Mouse (Mus musculus) forebrain, embryonic 15.5 days (tissue): ENCODE data around the gene Serpina10. TPM values are rescaled to one million over a fixed set of nuclear protein-coding genes. Genes with fewer than 3 reads are reported as not detected.
"Not testable (repeated sequence)": the region's sequence is repeated elsewhere in the genome, so short reads cannot be mapped to it uniquely, and the experiment has no call there.

Source experiments
- ATAC-seq: fragments of 200-750 bp; cut with Nextera tagmentation; replicated peaks from 2 replicates; pipeline ENCODE4 v1.8.0; 2017; ENCODE audit warnings: mild to moderate bottlenecking, moderate TSS enrichment, moderate library complexity
- H3K27ac ChIP-seq: fragments of 300-500 bp; sonication (generic); replicated peaks from 2 replicates; pipeline ENCODE4 v1.5.1; 2015; ENCODE audit warnings: mild to moderate bottlenecking, inconsistent platforms
- H3K27me3 ChIP-seq: fragments of 300-500 bp; sonication (generic); 2 replicates; pipeline ENCODE4 v1.6.1; 2015; ENCODE audit warnings: inconsistent platforms
- H3K36me3 ChIP-seq: fragments of 300-500 bp; sonication (generic); 2 replicates; pipeline ENCODE4 v1.6.1; 2015; ENCODE audit warnings: mild to moderate bottlenecking, inconsistent platforms
- H3K4me1 ChIP-seq: fragments of 300-500 bp; sonication (generic); 2 replicates; pipeline ENCODE4 v1.6.1; 2015; ENCODE audit warnings: inconsistent platforms
- H3K4me2 ChIP-seq: fragments of 300-500 bp; sonication (generic); replicated peaks from 2 replicates; pipeline ENCODE4 v1.6.1; 2015; ENCODE audit warnings: mild to moderate bottlenecking, inconsistent platforms
- H3K4me3 ChIP-seq: fragments of 300-500 bp; sonication (generic); 2 replicates; pipeline ENCODE4 v1.5.1; 2015; ENCODE audit warnings: mild to moderate bottlenecking, inconsistent platforms
- H3K9ac ChIP-seq: fragments of 300-500 bp; sonication (generic); replicated peaks from 2 replicates; pipeline ENCODE4 v1.6.1; 2015; ENCODE audit warnings: mild to moderate bottlenecking, inconsistent platforms
- H3K9me3 ChIP-seq: fragments of 300-500 bp; sonication (generic); 2 replicates; pipeline ENCODE4 v1.6.1; 2016; ENCODE audit warnings: inconsistent platforms
- WGBS: fragments of 180-500 bp; shearing (Covaris S2); methylation state at CpG from one replicate; pipeline ENCODE4 v1.1.7; 2015; ENCODE audit warnings: mixed read lengths; 5-methylcytosine and 5-hydroxymethylcytosine counted together
- polyA plus RNA-seq: library from polyadenylated mRNA; unstranded; fragments of >200 nt; fragmentation: Nextera tagmentation; extraction: Ambion mirVana; gene quantifications from 2 replicates; pipeline ENCODE4 v1.2.1, GENCODE M21; 2015

Serpina10 gene
- polyA plus RNA-seq, 1 experiment from 2014 or later, result 0.05 TPM

GRCm38 (mm10) chr12:103600364-103600763 is 30.9 kb downstream of the Serpina10 start:
- Histone ChIP-seq H3K4me3 (no peak overlapping the region), H3K9me3 (no peaks in the 10 kb centered on the region), H3K4me2 (no peak overlapping the region), H3K36me3 (no peaks in the 10 kb centered on the region), H3K27ac (no peak overlapping the region), H3K27me3 (no peaks in the 10 kb centered on the region), H3K9ac (no peak overlapping the region), H3K4me1 (no peaks in the 10 kb centered on the region)
- 18% methylated on average over 3 of the region's 3 CpGs for WGBS
- no peak for ATAC-seq

- Histone ChIP-seq H3K4me2 (no peak overlapping the region), H3K9me3 (no peaks in the 10 kb centered on the region), H3K27ac (no peak overlapping the region), H3K4me1 (no peaks in the 10 kb centered on the region), H3K4me3 (no peak overlapping the region), H3K27me3 (no peaks in the 10 kb centered on the region), H3K36me3 (no peaks in the 10 kb centered on the region), H3K9ac (no peak overlapping the region)
- 80% methylated on average over 2 of the region's 2 CpGs for WGBS
- no peak for ATAC-seq
Observed at GRCm38 (mm10) chr12:103598411-103598810, 32.8 kb downstream of the Serpina10 start.

- Histone ChIP-seq H3K4me2 (no peak overlapping the region), H3K27me3 (no peaks in the 10 kb centered on the region), H3K9me3 (no peaks in the 10 kb centered on the region), H3K9ac (no peak overlapping the region), H3K4me3 (no peak overlapping the region), H3K27ac (no peak overlapping the region), H3K36me3 (no peaks in the 10 kb centered on the region), H3K4me1 (no peaks in the 10 kb centered on the region)
- WGBS, result 87% methylated on average over 8 of the region's 8 CpGs
- no peak for ATAC-seq
Observed at GRCm38 (mm10) chr12:103583771-103584170, 47.5 kb downstream of the Serpina10 start.

- H3K27me3 ChIP-seq, H3K27ac ChIP-seq, H3K4me1 ChIP-seq, ATAC-seq, H3K4me2 ChIP-seq, H3K9me3 ChIP-seq, H3K36me3 ChIP-seq, H3K4me3 ChIP-seq, H3K9ac ChIP-seq: not testable (repeated sequence)
- WGBS, result 91% methylated on average over 6 of the region's 6 CpGs
Observed at GRCm38 (mm10) chr12:103578148-103578547, 53.1 kb downstream of the Serpina10 start.

- WGBS, result 70% methylated on average over 6 of the region's 6 CpGs
- Histone ChIP-seq H3K27ac (no peak overlapping the region), H3K27me3 (no peaks in the 10 kb centered on the region), H3K36me3 (no peaks in the 10 kb centered on the region), H3K9ac (no peak overlapping the region), H3K4me3 (no peak overlapping the region), H3K9me3 (no peaks in the 10 kb centered on the region), H3K4me2 (no peak overlapping the region), H3K4me1 (no peaks in the 10 kb centered on the region)
- no peak for ATAC-seq
Observed at GRCm38 (mm10) chr12:103569690-103570089, 61.6 kb downstream of the Serpina10 start.

GRCm38 (mm10) chr12:103567129-103567528 is 64.1 kb downstream of the Serpina10 start:
- Histone ChIP-seq H3K4me2 (no peak overlapping the region), H3K27ac (no peak overlapping the region), H3K4me3 (no peak overlapping the region), H3K27me3 (no peaks in the 10 kb centered on the region), H3K4me1 (no peaks in the 10 kb centered on the region), H3K9me3 (no peaks in the 10 kb centered on the region), H3K9ac (no peak overlapping the region), H3K36me3 (no peaks in the 10 kb centered on the region)
- no peak for ATAC-seq
- WGBS, result 71% methylated on average over 3 of the region's 3 CpGs

- no peak for ATAC-seq
Observed at GRCm38 (mm10) chr12:103565151-103565550, 66.1 kb downstream of the Serpina10 start.

More at GRCm38 (mm10) chr12:103565151-103565550, 66.1 kb downstream of the Serpina10 start:
- no peak overlapping the region for H3K27ac ChIP-seq
- H3K4me1 ChIP-seq, result no peaks in the 10 kb centered on the region
- 89% methylated on average over 7 of the region's 7 CpGs for WGBS
- H3K4me2 ChIP-seq, result no peak overlapping the region
- H3K9ac ChIP-seq, result no peak overlapping the region
- H3K9me3 ChIP-seq, result no peaks in the 10 kb centered on the region
- H3K36me3 ChIP-seq, result no peaks in the 10 kb centered on the region
- no peak overlapping the region for H3K4me3 ChIP-seq
- H3K27me3 ChIP-seq, result no peaks in the 10 kb centered on the region

Other genes with a start within 250 kb of the Serpina10 start
- 19.2 and 21.9 TPM in 2 replicates for gene Otub2, start 242.8 kb downstream of the Serpina10 start, polyA plus RNA-seq
- 0.69 and 1.1 TPM in 2 replicates for gene 9330161L09Rik, start 223.6 kb downstream of the Serpina10 start, polyA plus RNA-seq
- 147 and 153 TPM in 2 replicates for gene Ddx24, start 205.6 kb downstream of the Serpina10 start, polyA plus RNA-seq
- 6.7 and 8.0 TPM in 2 replicates for gene Ifi27, start 197.2 kb downstream of the Serpina10 start, polyA plus RNA-seq
- gene Ifi27l2a, start 187.8 kb downstream of the Serpina10 start, polyA plus RNA-seq, result 3.1 and 6.2 TPM in 2 replicates
- gene Ifi27l2b, start 174.2 kb downstream of the Serpina10 start, polyA plus RNA-seq, result not detected in 2 replicates
- 1.8 and 1.9 TPM in 2 replicates for gene Ppp4r4, start 99.2 kb downstream of the Serpina10 start, polyA plus RNA-seq
- 0.49 TPM in 1 of 2 replicates, not detected in the other for gene Serpina6, start 25.8 kb upstream of the Serpina10 start, polyA plus RNA-seq
- not detected in 2 replicates for gene Serpina16, start 44.7 kb upstream of the Serpina10 start, polyA plus RNA-seq
- gene Serpina1f, start 64.1 kb upstream of the Serpina10 start, polyA plus RNA-seq, result not detected in 2 replicates
- gene Serpina1d, start 142.1 kb upstream of the Serpina10 start, polyA plus RNA-seq, result not detected in 2 replicates
- gene Serpina1b, start 198.9 kb upstream of the Serpina10 start, polyA plus RNA-seq, result 3.2 TPM in 1 of 2 replicates, not detected in the other
- gene Serpina1a, start 232.1 kb upstream of the Serpina10 start, polyA plus RNA-seq, result 1.8 TPM in 1 of 2 replicates, not detected in the other